Mouse (Mus musculus) forebrain, embryonic 10.5 days (tissue): Measurements from ENCODE around the gene Fgfr2. TPM values are rescaled to one million over a fixed set of nuclear protein-coding genes. Genes with fewer than 3 reads are reported as not detected.
"Not testable (repeated sequence)": the region's sequence is repeated elsewhere in the genome, so short reads cannot be mapped to it uniquely, and the experiment has no call there.

Experiments
- DNase-seq: peaks from one replicate; pipeline ENCODE4 v3.0.0-alpha.2; 2017; ENCODE audit warnings: low spot score; ENCODE audit errors: extremely low spot score
- H3K27ac ChIP-seq: fragments of 300-500 bp; sonication (generic); 2 replicates; pipeline ENCODE4 v1.5.1; 2016; ENCODE audit warnings: mild to moderate bottlenecking
- H3K27me3 ChIP-seq: fragments of 300-500 bp; sonication (generic); 2 replicates; pipeline ENCODE4 v1.6.1; 2016; ENCODE audit warnings: mild to moderate bottlenecking; ENCODE audit not compliant: poor library complexity, severe bottlenecking
- H3K36me3 ChIP-seq: fragments of 300-500 bp; sonication (generic); replicated peaks from 2 replicates; pipeline ENCODE4 v1.6.1; 2016; ENCODE audit warnings: mild to moderate bottlenecking, moderate library complexity
- H3K4me1 ChIP-seq: fragments of 300-500 bp; sonication (generic); 2 replicates; pipeline ENCODE4 v1.6.1; 2016
- H3K4me3 ChIP-seq: fragments of 300-500 bp; sonication (generic); 2 replicates; pipeline ENCODE4 v1.5.1; 2016; ENCODE audit warnings: mild to moderate bottlenecking, moderate library complexity
- H3K9me3 ChIP-seq: fragments of 300-500 bp; sonication (generic); 2 replicates; pipeline ENCODE4 v1.6.1; 2016; ENCODE audit warnings: mild to moderate bottlenecking, moderate library complexity
- WGBS: fragments of 180-500 bp; shearing (Covaris S2); methylation state at CpG from one replicate; pipeline ENCODE4 v1.1.7; 2016; 5-methylcytosine and 5-hydroxymethylcytosine counted together
- polyA plus RNA-seq: library from polyadenylated mRNA; unstranded; fragments of >200 nt; fragmentation: Nextera tagmentation; extraction: Ambion mirVana; gene quantifications from 2 replicates; pipeline ENCODE4 v1.2.1, GENCODE M21; 2016

Fgfr2 gene
- polyA plus RNA-seq, 1 experiment from 2014 or later = 55.7 TPM

DNA sequence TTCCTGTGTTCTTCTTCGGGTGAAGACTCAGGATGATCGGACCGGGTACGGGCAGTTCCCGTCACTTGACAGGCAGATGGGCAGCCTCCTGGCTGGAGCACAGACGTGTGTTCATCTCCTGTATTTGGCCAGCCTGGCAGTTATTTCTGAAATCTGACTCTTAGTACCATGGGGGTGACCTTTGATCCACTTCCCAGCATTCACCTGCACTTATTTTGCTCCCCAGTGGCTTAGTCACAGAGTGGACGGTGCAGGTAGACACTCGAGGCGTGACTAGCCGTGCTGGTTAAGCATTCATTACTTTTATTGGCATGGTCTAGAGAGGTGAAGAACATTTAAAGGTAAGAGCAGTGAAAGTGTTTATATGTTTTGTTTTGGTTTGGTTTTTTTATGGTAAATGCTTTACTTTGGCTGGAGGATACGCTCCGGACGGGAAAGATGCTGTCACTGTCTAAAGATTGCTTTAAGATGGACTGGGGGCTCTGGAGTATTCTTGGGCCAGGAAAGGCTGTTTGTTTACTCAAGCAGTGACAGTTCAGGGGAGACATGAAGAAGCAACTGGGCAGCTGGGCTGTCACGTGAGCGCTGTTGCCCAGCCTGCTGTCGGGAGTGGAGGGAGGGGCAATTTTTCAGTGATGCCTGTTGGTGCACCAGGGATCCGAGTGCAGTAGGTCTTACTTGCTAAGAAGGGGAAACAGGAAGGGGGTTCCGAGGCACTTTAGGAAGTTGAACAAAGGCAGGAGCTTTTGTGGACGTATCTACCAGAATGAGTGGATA is 2526.9 kb downstream of the Fgfr2 start:
- 73% methylated on average over 9 of the region's 19 CpGs for WGBS
- not testable (repeated sequence) for H3K9me3 ChIP-seq, DNase-seq, H3K27ac ChIP-seq, H3K36me3 ChIP-seq, H3K4me1 ChIP-seq, H3K4me3 ChIP-seq
- H3K27me3 ChIP-seq = peaks cover 31% of the 10 kb centered on the region

DNA sequence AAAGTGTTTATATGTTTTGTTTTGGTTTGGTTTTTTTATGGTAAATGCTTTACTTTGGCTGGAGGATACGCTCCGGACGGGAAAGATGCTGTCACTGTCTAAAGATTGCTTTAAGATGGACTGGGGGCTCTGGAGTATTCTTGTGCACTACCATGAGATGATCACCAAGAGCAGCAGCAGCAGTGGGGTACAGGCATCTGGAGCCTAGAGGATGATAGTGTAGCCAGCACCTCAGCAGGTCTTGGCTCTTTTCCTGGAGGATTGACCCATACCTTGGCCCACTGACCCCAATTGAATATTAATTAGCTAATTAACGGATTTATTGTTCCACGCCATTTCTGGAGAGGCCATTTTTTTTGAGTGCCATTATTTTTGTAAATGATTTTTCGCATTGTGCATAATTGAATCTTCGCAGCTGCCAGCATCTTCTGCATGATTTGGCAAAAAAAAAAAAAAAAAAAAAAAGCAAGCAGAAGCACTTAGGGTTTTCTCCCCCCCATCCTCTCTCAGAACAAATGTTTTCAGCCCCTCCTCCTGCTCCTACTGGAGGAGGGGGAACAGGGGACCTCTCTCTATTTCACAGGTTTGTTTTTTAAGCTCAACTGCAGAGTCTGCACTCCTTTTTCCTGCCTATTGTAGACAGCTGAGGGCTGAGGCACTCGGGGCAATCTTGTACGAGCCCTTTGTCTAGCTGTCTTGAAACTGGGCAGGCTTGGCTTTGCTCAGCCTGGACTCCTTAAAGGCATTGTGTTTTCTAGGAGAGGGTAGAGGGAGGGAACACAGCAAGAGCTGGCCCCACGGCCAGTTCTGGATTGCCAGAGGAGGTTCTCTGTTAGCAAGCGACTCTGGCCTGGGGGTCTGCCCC is 2529.5 kb downstream of the Fgfr2 start:
- 43% methylated on average over 8 of the region's 11 CpGs for WGBS
- DNase-seq = peak; percentile 37

DNA sequence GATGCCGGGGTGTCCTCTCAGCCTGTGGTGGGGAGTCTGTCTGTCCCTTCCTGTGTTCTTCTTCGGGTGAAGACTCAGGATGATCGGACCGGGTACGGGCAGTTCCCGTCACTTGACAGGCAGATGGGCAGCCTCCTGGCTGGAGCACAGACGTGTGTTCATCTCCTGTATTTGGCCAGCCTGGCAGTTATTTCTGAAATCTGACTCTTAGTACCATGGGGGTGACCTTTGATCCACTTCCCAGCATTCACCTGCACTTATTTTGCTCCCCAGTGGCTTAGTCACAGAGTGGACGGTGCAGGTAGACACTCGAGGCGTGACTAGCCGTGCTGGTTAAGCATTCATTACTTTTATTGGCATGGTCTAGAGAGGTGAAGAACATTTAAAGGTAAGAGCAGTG is 2530.2 kb downstream of the Fgfr2 start:
- not testable (repeated sequence) for H3K27ac ChIP-seq, H3K9me3 ChIP-seq, H3K36me3 ChIP-seq, H3K4me3 ChIP-seq, DNase-seq
- Histone ChIP-seq H3K27me3 (peaks cover 24% of the 10 kb centered on the region), H3K4me1 (peaks cover 29% of the 10 kb centered on the region)
- WGBS = no CpG with 5 or more reads among the region's 11 CpGs

More for the DNA sequence above, 2529.5 kb downstream of the Fgfr2 start:
- Histone ChIP-seq H3K27ac (0 out of 2 replicates have a peak overlapping the region, but pooled peaks have one; percentile 64), H3K4me1 (peaks cover 29% of the 10 kb centered on the region), H3K27me3 (peaks cover 30% of the 10 kb centered on the region)
- not testable (repeated sequence) for H3K36me3 ChIP-seq, H3K9me3 ChIP-seq, H3K4me3 ChIP-seq

DNA sequence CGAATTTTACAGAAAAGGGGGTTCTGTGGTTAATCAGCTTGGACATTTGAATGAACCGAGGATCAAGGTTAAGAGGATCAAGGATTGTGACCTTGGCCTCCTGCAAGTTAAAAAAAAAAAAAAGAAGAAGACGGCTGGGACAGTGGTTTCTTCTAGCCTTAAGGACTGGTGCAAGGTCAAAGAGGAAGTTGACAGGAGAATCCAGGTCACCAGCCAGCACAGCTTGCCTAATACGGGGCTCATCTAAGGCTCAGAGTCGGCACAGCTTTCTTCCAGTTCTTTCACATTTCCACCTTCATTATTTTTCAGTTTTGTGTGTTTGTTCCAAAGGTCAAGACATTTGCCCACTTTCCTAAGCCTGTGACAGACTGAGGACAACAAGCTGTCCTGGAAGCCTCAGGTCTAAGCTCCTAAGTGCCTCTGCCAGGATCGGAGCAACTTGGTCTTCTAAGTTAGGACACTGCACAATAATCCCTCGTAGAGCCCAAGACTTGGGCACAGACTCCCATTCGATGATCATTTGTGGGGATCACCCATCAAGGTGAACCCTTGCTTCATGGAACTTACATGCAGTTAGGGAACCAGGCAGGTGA is 2532.2 kb downstream of the Fgfr2 start:
- H3K27ac ChIP-seq = peak overlapping the region; percentile 73; the same call in 1 of the 2 replicates

GRCm38 (mm10) chr7:130590081-130590828 is 2532.9 kb downstream of the Fgfr2 start:
- WGBS = 40% methylated on average over 13 of the region's 13 CpGs

More for the DNA sequence above, 2532.2 kb downstream of the Fgfr2 start:
- H3K27me3 ChIP-seq = peaks cover 16% of the 10 kb centered on the region
- 65% methylated on average over 8 of the region's 8 CpGs for WGBS
- DNase-seq = no peak
- H3K4me1 ChIP-seq = peaks cover 24% of the 10 kb centered on the region
- H3K9me3 ChIP-seq = no peaks in the 10 kb centered on the region
- no peak overlapping the region for H3K4me3 ChIP-seq
- H3K36me3 ChIP-seq = no peaks in the 10 kb centered on the region

DNA sequence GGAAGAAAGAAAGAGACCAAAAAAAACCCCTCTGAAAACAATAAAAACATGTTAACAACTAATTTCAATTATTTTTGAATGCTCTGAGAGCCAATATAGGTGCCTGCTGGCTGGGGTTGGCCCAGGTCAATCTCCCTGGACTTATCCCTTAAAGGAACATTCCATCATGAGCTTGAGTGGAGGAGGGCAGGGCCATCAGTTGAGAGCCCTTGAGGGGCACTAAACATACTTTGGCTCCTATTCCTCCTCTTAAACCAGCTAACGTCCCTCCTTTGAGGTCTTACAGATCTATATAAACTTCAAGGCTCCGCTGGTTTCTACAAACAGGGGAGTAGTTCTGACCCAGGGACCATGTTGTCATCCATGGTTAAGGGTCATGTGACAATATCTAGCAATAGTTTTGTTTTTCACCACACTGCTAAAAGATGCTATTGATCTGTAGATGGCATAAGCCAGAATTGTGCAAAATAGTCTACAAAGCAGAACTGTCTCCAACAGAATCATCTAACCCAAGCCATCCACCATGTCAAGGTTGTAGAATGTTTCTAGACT is 2536.6 kb downstream of the Fgfr2 start:
- 82% methylated on average over 2 of the region's 2 CpGs for WGBS

More at GRCm38 (mm10) chr7:130590081-130590828, 2532.9 kb downstream of the Fgfr2 start:
- Histone ChIP-seq H3K36me3 (no peaks in the 10 kb centered on the region), H3K27me3 (peaks cover 16% of the 10 kb centered on the region), H3K4me1 (peaks cover 24% of the 10 kb centered on the region), H3K4me3 (no peak overlapping the region), H3K27ac (peak overlapping the region; percentile 73), H3K9me3 (no peaks in the 10 kb centered on the region)
- DNase-seq = no peak

GRCm38 (mm10) chr7:130578607-130579006 is 2544.5 kb downstream of the Fgfr2 start:
- no peak overlapping the region for H3K27ac ChIP-seq
- no peak for DNase-seq
- H3K36me3 ChIP-seq = no peaks in the 10 kb centered on the region
- H3K9me3 ChIP-seq = no peaks in the 10 kb centered on the region
- no peak overlapping the region for H3K4me3 ChIP-seq
- 92% methylated on average over 5 of the region's 5 CpGs for WGBS
- H3K27me3 ChIP-seq = peaks cover 11% of the 10 kb centered on the region
- H3K4me1 ChIP-seq = peaks cover 19% of the 10 kb centered on the region

More for the DNA sequence above, 2536.6 kb downstream of the Fgfr2 start:
- DNase-seq = no peak
- peaks cover 20% of the 10 kb centered on the region for H3K4me1 ChIP-seq
- H3K27me3 ChIP-seq = peaks cover 16% of the 10 kb centered on the region
- H3K27ac ChIP-seq = no peak overlapping the region
- no peak overlapping the region for H3K4me3 ChIP-seq
- no peaks in the 10 kb centered on the region for H3K9me3 ChIP-seq
- H3K36me3 ChIP-seq = no peaks in the 10 kb centered on the region

- Histone ChIP-seq H3K27ac (no peak overlapping the region), H3K4me1 (peaks cover 19% of the 10 kb centered on the region), H3K9me3 (no peaks in the 10 kb centered on the region), H3K4me3 (no peak overlapping the region), H3K27me3 (peaks cover 11% of the 10 kb centered on the region), H3K36me3 (no peaks in the 10 kb centered on the region)
- no peak for DNase-seq
- 87% methylated on average over 2 of the region's 2 CpGs for WGBS
Measured at GRCm38 (mm10) chr7:130578066-130578465, 2545.1 kb downstream of the Fgfr2 start.

- H3K27ac ChIP-seq = no peak within 1 kb of the TSS
Measured at GRCm38 (mm10) chr7:130577388-130578003, 2545.7 kb downstream of the Fgfr2 start, which contains the start of gene Tacc2. Gene Tacc2, plus strand, starts transcription at chr7:130577438.

DNA sequence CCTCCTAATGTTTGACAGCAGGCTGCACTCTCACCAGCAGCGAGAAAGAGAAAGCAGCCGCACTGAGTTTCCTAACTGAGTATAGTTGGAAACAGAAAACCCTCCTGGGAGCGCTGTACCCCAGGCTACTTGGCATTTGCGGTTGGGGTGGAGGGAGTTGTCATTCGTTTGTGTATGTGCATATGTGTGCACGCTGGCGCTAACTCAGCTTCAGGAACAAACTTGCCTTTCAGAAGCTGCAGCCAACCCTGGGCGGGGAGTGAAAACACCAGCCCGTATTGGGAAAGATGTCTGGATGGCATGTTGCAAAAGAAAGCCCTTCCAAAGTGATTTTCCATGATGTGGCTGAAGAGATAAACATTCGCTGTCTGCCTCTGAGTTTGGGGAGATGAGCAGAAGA is 2546.2 kb downstream of the Fgfr2 start:
- 52% methylated on average over 10 of the region's 10 CpGs for WGBS
- H3K27ac ChIP-seq = no peak overlapping the region
- no peaks in the 10 kb centered on the region for H3K36me3 ChIP-seq
- no peaks in the 10 kb centered on the region for H3K9me3 ChIP-seq
- peaks cover 19% of the 10 kb centered on the region for H3K4me1 ChIP-seq
- peaks cover 11% of the 10 kb centered on the region for H3K27me3 ChIP-seq
- peak overlapping the region; percentile 16; the same call in 1 of the 2 replicates for H3K4me3 ChIP-seq
- no peak for DNase-seq

More at GRCm38 (mm10) chr7:130577388-130578003, 2545.7 kb downstream of the Fgfr2 start, which contains the start of gene Tacc2:
- no peaks in the 10 kb centered on the region for H3K9me3 ChIP-seq
- peaks cover 19% of the 10 kb centered on the region for H3K4me1 ChIP-seq
- 53% methylated on average over 15 of the region's 15 CpGs for WGBS
- H3K4me3 ChIP-seq = peak within 1 kb of the TSS; percentile 16; the same call in 1 of the 2 replicates
- no peak for DNase-seq
- H3K36me3 ChIP-seq = no peaks in the 10 kb centered on the region
- H3K27me3 ChIP-seq = peaks cover 11% of the 10 kb centered on the region

- WGBS = 71% methylated on average over 13 of the region's 13 CpGs
- no peaks in the 10 kb centered on the region for H3K9me3 ChIP-seq
- DNase-seq = no peak
- H3K36me3 ChIP-seq = no peaks in the 10 kb centered on the region
- H3K4me1 ChIP-seq = peaks cover 34% of the 10 kb centered on the region
- peaks cover 11% of the 10 kb centered on the region for H3K27me3 ChIP-seq
- H3K4me3 ChIP-seq = no peak overlapping the region
- no peak overlapping the region for H3K27ac ChIP-seq
Measured at GRCm38 (mm10) chr7:130574211-130574991, 2548.7 kb downstream of the Fgfr2 start.
